Mouse (Mus musculus) T-helper 2 cell (primary cell): Measurements from ENCODE around the gene Cldn2.

Experiments used
- in situ Hi-C: fragments of 300-600 bp; cut with MboI, MseI; formaldehyde crosslinking; loops from one replicate; pipeline ENCODE4 v1.15.1; 2025; ENCODE audit warnings: high pct_unique_total_duplicates

The Cldn2 gene

GRCm38 (mm10) chrX:139807391-139807790 lies 6.8 kb downstream of the Cldn2 start:
- in situ Hi-C loops, result no loop called here

- in situ Hi-C loops, result no loop called here
Measured at GRCm38 (mm10) chrX:139808085-139808484, 7.5 kb downstream of the Cldn2 start.

DNA sequence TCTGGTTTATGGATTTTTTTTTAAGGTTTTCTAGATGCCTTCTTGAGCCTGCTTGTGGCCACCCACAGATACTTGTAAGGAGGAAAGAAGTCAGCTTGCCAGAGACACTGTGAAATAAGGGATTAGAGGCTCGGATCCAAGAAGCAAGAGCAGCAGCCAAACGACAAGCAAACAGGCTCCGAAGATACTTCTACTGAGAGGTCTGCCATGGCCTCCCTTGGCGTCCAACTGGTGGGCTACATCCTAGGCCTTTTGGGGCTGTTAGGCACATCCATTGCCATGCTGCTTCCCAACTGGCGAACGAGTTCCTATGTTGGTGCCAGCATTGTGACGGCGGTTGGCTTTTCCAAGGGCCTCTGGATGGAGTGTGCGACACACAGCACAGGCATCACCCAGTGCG lies 7.9 kb downstream of the Cldn2 start:
- in situ Hi-C loops, result no loop called here

- in situ Hi-C loops, result no loop called here
Measured at GRCm38 (mm10) chrX:139812636-139813298, 12.1 kb downstream of the Cldn2 start.

DNA sequence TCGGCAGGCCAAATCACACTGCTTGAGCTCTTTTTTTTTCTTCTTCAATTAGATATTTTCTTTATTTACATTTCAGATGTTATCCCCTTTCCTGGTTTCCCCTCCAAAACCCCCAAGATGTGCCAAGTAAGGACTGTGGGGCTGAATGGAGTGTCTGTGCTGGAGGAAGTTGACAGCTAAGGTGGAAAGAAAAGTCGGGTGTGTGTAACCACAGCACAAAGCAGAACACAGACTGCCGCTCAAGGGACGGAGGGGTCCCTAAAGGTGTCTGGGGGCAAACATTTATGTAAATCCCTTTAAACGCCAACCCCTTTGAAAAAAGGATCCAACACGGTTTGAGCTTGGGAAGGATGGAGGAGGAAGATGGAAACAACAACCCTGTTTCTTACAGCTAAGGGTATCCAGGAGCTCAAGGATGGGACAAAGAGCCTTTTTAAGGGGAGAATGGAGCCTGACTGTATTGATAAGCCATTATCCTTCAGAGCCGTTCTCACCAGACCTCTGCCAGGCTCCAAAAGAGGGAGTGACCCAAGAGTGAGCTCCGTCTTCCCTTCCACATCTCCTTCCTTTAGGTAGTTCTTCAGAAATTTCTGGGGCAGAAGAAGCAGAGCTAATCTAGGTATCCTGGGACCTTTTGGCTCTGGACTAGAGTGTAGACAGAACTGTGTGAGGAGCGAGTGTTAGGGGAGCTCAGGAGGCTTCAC lies 12.8 kb downstream of the Cldn2 start:
- in situ Hi-C loops, result no loop called here

DNA sequence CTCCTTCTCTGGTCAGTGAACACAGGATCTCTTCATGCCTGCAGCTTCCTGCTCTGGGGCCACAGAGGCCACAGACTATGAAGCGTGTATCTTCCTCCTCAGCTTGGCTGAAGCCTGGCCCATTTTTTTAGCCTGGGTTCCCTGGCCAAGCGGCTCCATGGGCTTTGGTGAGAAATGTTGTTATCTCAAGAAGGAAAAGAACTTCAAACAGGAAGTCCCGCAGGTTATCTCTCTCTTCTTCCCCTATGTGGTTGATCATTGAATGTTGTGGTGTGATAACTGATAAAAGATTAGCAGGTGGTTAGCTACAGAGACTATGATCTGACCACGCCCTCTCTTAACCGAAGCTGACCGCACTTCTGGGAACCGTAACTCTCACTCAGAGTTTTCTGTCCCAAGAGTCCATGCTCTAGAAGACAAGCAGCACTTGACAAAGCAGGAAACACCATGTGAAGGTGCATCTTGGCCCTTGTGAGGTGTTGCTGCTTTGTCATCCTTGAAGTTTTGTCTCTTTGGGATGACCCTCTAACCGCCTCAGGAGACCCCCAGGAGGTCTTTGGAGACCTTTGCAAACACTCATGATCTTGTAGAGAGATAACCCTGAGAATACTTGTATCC lies 13.5 kb downstream of the Cldn2 start:
- in situ Hi-C loops, result no loop called here

DNA sequence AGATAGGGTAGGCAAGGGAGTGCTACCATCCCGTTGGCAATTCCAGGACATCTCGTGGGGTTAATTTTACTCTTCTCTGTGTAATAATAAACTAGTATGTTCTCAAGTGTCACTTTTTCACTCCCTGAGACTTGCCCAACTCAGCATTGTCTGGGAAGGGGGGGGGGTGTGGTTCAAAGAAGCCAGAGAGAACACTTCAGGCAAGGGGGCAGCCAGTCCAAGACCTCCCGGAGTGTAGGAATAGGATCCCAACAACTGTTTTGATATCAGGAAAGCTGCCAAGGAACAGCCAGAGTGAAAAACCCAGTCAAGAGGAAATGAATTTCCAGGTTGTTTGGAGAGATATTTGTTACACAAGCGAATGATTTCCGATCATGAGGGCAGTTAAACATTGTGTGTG lies 14.6 kb downstream of the Cldn2 start:
- in situ Hi-C loops, result no loop called here

- in situ Hi-C loops, result no loop called here
Measured at GRCm38 (mm10) chrX:139825402-139825801, 24.8 kb downstream of the Cldn2 start.

DNA sequence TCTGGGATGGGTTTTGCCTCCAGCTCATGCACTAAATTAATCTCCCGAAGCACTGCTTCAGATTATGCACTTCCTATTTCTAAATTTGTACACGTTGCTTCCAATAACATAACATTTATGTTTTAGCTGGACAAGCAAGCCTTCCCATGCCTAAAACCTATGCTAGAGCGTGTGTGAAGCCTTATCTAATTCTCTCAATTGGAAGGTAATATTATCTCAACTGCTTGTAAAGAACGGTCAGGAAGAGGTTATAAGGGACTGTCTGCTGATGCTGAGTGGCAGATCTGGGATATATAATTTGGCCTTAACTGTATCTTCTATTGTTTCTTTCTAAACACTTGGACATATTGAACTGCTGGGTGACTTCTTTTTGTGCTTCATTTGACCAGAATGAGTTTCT lies 26.3 kb downstream of the Cldn2 start:
- in situ Hi-C loops, result no loop called here

DNA sequence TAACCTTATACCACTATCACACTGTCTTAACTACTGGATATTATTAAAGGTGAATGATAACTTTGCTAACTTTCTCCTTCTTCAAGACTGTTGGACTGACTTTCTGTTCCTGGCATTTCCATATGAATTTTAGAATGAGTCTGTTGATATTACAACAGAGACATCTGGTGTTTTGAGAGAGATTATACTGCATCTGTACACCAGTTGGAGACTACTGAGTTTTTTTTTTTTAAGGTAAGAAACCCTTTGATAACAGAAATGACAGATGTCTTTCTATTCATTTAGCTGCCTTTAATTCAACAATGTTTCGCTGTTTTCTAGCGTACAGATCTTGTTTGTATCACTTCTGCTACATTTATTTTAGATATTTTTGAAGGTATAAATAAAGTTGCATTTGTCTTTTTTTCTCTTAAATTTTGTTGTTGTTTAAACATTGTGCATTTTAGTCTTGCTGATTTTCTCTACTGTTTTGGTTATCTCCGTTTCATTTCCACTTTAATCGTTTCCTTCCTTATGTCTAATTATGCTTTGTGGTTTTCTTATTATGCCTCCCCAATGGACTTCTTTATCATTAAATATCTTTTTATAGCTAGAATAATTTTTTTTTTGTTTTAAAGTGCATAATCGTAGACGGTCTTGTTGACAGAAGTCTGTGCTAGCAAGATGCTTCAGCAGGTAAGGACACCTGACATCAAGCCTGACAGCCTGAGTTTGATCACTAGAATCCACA lies 27.9 kb downstream of the Cldn2 start:
- in situ Hi-C loops, result no loop called here

- in situ Hi-C loops, result no loop called here
Measured at GRCm38 (mm10) chrX:139832464-139832863, 31.8 kb downstream of the Cldn2 start.

DNA sequence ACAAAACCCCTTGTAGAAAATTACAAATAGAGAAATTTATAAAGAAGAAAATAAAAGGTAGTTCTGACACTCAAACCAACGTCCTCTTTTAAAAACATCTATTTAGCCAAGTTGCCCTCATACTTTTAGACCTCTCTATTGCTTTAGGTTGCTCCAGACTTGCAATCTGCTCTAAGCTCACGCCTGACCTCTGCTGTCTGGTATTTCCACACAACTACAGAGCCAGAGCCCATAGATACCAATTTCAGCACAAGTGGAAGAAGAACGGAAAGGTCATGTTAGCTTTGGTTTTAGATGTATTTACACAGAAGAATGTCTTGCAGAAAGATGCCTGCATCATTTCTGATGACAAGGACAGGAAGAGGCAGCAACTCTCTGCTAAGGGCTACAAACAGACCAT lies 38.4 kb downstream of the Cldn2 start:
- in situ Hi-C loops, result loop anchor here (5.0 kb wide), 1 partner anchor 62 kb away; no protein-coding TSS in a partner anchor

GRCm38 (mm10) chrX:139841091-139841490 lies 40.5 kb downstream of the Cldn2 start:
- in situ Hi-C loops, result no loop called here

DNA sequence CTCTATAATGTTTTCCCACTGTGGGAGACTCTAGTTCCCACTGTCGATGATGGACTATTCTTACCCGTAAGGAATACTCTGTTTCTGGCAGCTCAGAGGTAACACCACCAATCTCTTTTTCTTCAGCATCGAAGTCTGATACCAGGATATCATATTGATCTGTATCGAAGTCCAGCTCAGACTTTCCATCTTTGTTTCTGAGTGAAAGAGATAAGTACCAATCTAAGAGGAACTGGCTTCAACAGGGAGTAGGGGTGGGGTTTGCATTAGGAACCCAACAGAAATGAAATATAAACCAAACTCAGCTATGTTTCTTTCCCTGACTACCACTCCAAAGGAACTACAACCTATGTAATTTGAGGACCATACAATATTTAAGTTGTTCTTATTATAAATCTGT lies 54.2 kb downstream of the Cldn2 start:
- in situ Hi-C loops, result no loop called here

GRCm38 (mm10) chrX:139859402-139859801 lies 58.8 kb downstream of the Cldn2 start:
- in situ Hi-C loops, result no loop called here
